Mouse (Mus musculus) left cerebral cortex, postnatal 10 days (tissue): ENCODE results near the gene Nosip. TPM values are rescaled to one million over a fixed set of nuclear protein-coding genes. Genes with fewer than 3 reads are reported as not detected.
A peak's percentile ranks its signal among the peaks of the same experiment; 100 is the strongest.

Experiments used
- DNase-seq, 2 experiments: peaks; one replicate each; pipeline ENCODE4 v3.0.0; 2021 to 2022; ENCODE audit warnings: low spot score in 2 of 2, mixed read lengths in 1 of 2; ENCODE audit errors: extremely low spot score in 1 of 2
- intact Hi-C: fragments of 180-260 bp; cut with DNase I; formaldehyde crosslinking; loops from one replicate; pipeline ENCODE4 v1.15.1; 2025
- total RNA-seq, 2 experiments: library from RNA; stranded (reverse); gene quantifications; 2 replicates each; pipeline ENCODE4 v1.2.3; 2021

Gene Nosip
- total RNA-seq, 2 experiments from 2014 or later, result 50.1 to 52.3 TPM

- intact Hi-C loops, result loop anchor here (5.0 kb wide), 1 partner anchor 36 kb away; the partner anchor contains the start of genes Rras and Scaf1
- DNase-seq, result peak; percentile 56 to 87
These were observed 8.9 kb upstream of the Nosip start for GRCm38 (mm10) chr7:45053117-45053930.

GRCm38 (mm10) chr7:45053931-45054510 is 8.2 kb upstream of the Nosip start:
- peak; percentile 94 to 97 for DNase-seq
- intact Hi-C loops, result loop anchor here (5.0 kb wide), 1 partner anchor 37 kb away; the partner anchor contains the start of genes Rras and Scaf1

- DNase-seq, result no peak
- intact Hi-C loops, result no loop called here
These were observed 5.8 kb upstream of the Nosip start for GRCm38 (mm10) chr7:45056329-45056971.

DNA sequence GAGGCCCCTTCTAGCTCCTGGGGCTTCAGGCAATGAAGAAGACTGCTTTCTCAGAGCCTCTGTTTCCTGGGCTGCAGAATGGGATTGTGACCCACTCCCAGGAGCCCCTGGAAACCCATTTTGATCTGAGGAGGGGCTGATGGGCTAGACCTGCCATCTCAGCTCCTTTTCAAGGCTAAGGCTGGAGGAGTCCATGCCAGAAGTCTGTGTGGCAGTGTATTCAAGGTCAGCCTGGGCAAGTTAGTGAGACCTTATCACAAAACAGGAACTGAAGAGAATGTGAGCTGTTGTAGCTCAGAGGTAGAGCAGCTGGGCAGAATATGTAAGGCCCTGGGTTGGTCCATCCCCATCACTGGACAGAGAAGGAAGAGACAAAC is 5.3 kb upstream of the Nosip start:
- no peak for DNase-seq
- intact Hi-C loops, result no loop called here

GRCm38 (mm10) chr7:45058607-45059571 is 3.3 kb upstream of the Nosip start:
- DNase-seq, result peak in 1 of 2 experiments; percentile 55
- intact Hi-C loops, result no loop called here

DNA sequence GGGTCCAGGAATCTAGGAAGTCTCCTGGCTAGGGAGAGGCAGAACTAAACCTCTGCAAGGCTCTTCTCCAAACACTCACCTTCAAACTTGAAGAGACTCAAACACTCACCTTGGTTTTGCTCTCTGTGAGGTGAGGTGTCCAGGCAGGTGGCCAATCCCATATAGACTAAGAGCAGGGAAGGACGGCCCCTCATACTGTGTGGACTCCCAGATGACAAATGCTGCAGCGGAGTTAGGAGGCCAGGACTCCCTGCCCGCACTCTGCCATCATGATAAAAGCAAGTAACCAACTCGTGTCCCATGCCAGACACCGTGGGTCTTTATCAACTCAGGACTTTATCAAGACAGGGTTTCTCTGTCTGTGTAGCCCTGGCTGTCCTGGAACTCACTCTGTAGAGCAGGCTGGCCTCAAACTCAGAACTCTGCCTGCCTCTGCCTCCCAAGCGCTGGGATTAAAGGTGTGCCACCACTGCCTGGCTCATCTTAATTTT is 1.6 kb upstream of the Nosip start:
- DNase-seq, result no peak
- intact Hi-C loops, result no loop called here

DNA sequence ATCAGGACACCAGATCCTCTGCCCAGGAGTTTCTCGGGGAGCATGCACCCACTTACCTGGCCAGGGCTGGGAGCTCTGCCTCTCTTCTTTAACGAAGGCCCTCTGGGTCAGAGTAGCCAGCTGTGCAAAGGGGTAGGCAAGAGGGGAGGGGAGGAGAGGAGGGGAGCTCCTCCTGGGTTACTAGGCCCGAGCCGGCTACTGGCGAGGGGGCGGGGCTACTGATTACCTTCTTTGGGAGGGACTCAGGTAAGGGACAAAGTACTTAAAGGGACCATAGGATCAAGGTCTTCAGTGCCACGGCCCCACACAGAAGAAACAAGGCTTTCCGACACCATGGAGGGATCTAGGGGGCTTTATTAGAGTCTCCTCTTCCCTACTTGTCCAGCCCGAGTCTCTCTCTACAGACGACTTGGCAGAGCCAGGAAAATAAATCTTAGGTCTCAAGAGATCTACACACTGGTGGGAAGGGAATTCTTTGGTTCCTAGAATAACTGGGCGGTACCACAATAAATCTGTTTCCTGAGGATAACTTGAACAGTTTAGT is 625 bp upstream of the Nosip start:
- intact Hi-C loops, result no loop called here
- DNase-seq, result peak in 1 of 2 experiments; percentile 45

DNA sequence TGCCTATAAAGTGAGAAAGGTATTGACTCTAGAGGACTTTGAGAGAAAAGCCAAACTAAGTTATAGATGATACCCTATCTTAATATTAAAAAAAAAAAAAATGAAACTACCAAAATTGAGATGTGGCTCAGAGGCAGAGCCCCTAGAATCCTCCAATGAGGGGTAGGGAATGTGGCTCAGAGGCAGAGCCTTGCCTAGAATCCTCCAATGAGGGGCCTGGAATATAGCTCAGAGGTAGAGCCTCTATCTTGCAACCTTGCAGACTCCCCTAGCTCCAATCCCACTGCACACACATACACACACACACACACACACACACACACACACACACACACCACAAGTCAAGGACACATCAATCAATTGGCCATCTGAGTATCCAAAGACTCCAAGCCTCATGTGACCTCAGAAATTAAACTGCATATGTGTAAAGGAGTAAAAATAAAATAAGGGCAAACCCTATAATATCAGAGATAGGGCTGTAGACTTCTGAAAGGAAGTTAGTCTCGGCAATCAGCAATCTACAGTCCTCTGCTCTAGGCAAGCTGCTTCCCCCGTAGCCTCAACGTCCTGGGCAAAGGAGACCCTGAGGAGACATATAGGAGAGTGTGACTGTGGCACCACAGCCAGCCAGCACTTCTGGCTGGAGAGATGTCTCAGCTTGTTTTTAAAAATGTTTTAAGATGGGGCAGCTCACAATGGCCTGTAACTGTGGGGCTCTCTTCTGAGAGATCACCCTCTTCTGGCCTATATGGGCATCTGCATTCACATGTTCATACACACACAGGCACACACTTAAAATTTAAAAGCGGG is 5.2 kb downstream of the Nosip start:
- intact Hi-C loops, result no loop called here
- DNase-seq, result no peak

- peak in 1 of 2 experiments; percentile 65 for DNase-seq
- intact Hi-C loops, result no loop called here
These were observed 5.7 kb downstream of the Nosip start for GRCm38 (mm10) chr7:45068000-45068318.

DNA sequence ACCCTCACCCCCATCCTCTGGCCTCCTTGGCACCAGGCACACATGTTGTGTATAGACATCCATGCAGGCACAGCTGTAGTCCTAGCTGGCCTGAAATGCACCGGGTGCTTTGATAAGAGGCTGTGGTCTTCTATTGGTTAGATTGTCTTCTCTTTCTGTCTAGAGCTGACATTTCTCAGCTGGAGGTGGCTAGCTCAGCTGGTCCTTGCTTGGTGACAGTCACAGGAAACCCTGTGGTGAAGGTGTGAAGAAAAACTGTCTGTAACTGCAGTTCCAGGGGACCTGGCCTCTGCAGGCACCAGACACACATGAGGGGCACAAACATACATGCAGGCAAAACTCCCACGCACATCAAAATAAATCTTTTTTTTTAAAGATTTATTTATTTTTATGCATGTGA is 7.4 kb downstream of the Nosip start:
- no peak for DNase-seq
- intact Hi-C loops, result no loop called here

- intact Hi-C loops, result no loop called here
- no peak for DNase-seq
These were observed 10.0 kb downstream of the Nosip start for GRCm38 (mm10) chr7:45072230-45072629.

DNA sequence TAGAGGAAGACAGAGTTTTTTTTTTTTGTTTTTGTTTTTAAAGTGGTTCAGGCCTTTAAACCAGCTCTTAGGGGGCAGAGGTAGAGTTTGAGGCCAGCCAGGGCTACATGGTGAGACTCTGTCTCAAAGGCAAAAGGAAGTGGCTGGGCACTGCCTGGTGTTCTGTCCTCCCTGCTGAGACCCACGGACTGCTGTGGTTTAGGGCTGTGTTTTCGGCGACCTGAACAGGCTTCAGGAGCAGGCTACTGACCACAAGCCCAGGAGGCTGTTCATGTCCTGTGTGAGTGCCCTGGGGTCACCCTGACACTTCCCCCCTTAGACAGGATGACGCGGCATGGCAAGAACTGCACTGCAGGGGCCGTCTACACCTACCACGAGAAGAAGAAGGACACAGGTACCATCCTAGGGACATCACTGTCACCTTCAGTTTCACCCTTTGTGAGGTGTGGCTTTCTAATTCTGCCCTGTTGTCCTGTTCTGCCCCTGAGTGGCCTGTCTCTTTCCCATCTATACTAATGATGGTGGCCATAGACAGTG is 11.0 kb downstream of the Nosip start:
- intact Hi-C loops, result no loop called here
- DNase-seq, result no peak

DNA sequence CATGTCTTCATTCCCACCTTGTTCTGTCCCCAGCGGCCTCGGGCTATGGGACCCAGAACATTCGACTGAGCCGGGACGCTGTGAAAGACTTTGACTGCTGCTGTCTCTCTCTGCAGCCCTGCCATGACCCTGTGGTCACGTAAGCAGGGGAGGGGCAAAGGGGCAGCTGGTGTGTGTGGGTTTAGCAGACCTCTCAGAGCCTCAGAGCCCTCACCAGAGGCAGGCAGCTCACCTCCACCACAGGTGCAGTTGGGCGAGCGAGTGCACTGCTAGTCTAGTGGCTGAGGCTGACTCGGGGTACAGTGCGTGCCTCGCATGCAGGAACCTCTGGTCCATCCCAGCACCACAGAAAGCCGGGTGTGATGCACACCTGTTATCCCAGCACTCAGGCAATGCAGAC is 11.7 kb downstream of the Nosip start:
- intact Hi-C loops, result no loop called here

GRCm38 (mm10) chr7:45075405-45075804 is 13.2 kb downstream of the Nosip start:
- intact Hi-C loops, result no loop called here

More for the DNA sequence above, 11.7 kb downstream of the Nosip start:
- DNase-seq, result no peak

DNA sequence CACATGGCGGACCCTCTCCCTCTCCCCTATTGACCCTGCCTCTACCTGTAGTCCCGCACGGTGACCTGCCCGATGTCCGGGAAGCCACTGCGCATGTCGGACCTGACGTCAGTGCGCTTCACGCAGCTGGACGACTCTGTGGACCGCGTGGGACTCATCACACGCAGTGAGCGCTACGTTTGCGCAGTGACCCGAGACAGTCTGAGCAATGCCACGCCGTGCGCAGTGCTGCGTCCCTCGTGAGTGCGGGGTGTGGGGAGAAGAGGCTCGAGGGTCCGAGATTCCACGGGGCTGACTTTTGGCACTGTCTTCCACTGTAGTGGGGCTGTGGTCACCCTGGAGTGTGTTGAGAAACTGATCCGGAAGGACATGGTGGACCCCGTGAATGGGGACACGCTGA is 14.3 kb downstream of the Nosip start:
- DNase-seq, result peak in 1 of 2 experiments; percentile 36
- intact Hi-C loops, result no loop called here

More at GRCm38 (mm10) chr7:45075405-45075804, 13.2 kb downstream of the Nosip start:
- no peak for DNase-seq

- intact Hi-C loops, result no loop called here
- DNase-seq, result peak in 1 of 2 experiments; percentile 37
These were observed 15.1 kb downstream of the Nosip start for GRCm38 (mm10) chr7:45077322-45077721.

GRCm38 (mm10) chr7:45077829-45078228 is 15.6 kb downstream of the Nosip start:
- no peak for DNase-seq
- intact Hi-C loops, result no loop called here
